Mouse (Mus musculus) forebrain, embryonic 11.5 days (tissue): ENCODE results near the gene Rcor1. TPM values are rescaled to one million over a fixed set of nuclear protein-coding genes. Genes with fewer than 3 reads are reported as not detected.

Experiments used
- ATAC-seq: fragments of 200-750 bp; cut with Nextera tagmentation; replicated peaks from 2 replicates; pipeline ENCODE4 v1.8.0; 2017; ENCODE audit warnings: moderate TSS enrichment; ENCODE audit not compliant: low FRiP score
- DNase-seq: peaks from one replicate; pipeline ENCODE4 v3.0.0-alpha.2; 2017; ENCODE audit warnings: low spot score
- H3K27ac ChIP-seq: fragments of 300-500 bp; sonication (generic); 2 replicates; pipeline ENCODE4 v1.5.1; 2014; ENCODE audit warnings: low read depth, low read length
- H3K27me3 ChIP-seq: fragments of 300-500 bp; sonication (generic); 2 replicates; pipeline ENCODE4 v1.6.1; 2014; ENCODE audit warnings: mild to moderate bottlenecking, low read length, mixed read lengths; ENCODE audit not compliant: control insufficient read depth, insufficient read depth
- H3K36me3 ChIP-seq: fragments of 300-500 bp; sonication (generic); 2 replicates; pipeline ENCODE4 v1.6.1; 2014; ENCODE audit warnings: mild to moderate bottlenecking, low read length, moderate library complexity, mixed read lengths; ENCODE audit not compliant: control insufficient read depth, insufficient read depth
- H3K4me1 ChIP-seq: fragments of 300-500 bp; sonication (generic); replicated peaks from 2 replicates; pipeline ENCODE4 v1.6.1; 2014; ENCODE audit warnings: low read length, mixed read lengths; ENCODE audit not compliant: control insufficient read depth, insufficient read depth
- H3K4me2 ChIP-seq: fragments of 300-500 bp; sonication (generic); 2 replicates; pipeline ENCODE4 v1.6.1; 2014; ENCODE audit warnings: low read depth, mild to moderate bottlenecking, low read length, moderate library complexity, mixed read lengths; ENCODE audit not compliant: severe bottlenecking
- H3K4me3 ChIP-seq: fragments of 300-500 bp; sonication (generic); 2 replicates; pipeline ENCODE4 v1.5.1; 2014; ENCODE audit warnings: low read depth, low read length
- H3K9ac ChIP-seq: fragments of 300-500 bp; sonication (generic); 2 replicates; pipeline ENCODE4 v1.6.1; 2014; ENCODE audit warnings: low read length
- H3K9me3 ChIP-seq: fragments of 300-500 bp; sonication (generic); 2 replicates; pipeline ENCODE4 v1.6.1; 2016; ENCODE audit warnings: low read length, mixed read lengths; ENCODE audit not compliant: control insufficient read depth
- WGBS: fragments of 180-500 bp; shearing (Covaris S2); extraction: QIAGEN DNeasy Blood & Tissue Kit; methylation state at CpG from one replicate; pipeline ENCODE4 v1.1.7; 2014; 5-methylcytosine and 5-hydroxymethylcytosine counted together
- polyA plus RNA-seq: library from polyadenylated mRNA; unstranded; fragments of >200 nt; fragmentation: Nextera tagmentation; extraction: Ambion mirVana; gene quantifications from 2 replicates; pipeline ENCODE4 v1.2.1, GENCODE M21; 2014

The Rcor1 gene
- polyA plus RNA-seq, 1 experiment from 2014 or later = 14.2 TPM

- Histone ChIP-seq H3K9ac (peak overlapping the region; percentile 44), H3K27me3 (no peaks in the 10 kb centered on the region), H3K36me3 (no peaks in the 10 kb centered on the region), H3K9me3 (no peaks in the 10 kb centered on the region), H3K27ac (peak overlapping the region; percentile 55), H3K4me3 (peak overlapping the region; percentile 10; the same call in 1 of the 2 replicates), H3K4me1 (peaks cover 14% of the 10 kb centered on the region; the same call in 1 of the 2 replicates), H3K4me2 (peak overlapping the region; percentile 36; the same call in 1 of the 2 replicates)
- ATAC-seq (peak; percentile 49), DNase-seq (peak; percentile 76)
- 11% methylated on average over 16 of the region's 16 CpGs for WGBS
These were observed 123.3 kb downstream of the Rcor1 start for GRCm38 (mm10) chr12:111162312-111163061.

- no peaks in the 10 kb centered on the region for H3K9me3 ChIP-seq
- WGBS = 3% methylated on average over 13 of the region's 13 CpGs
- H3K9ac ChIP-seq = peak overlapping the region; percentile 62
- H3K27me3 ChIP-seq = no peaks in the 10 kb centered on the region
- H3K4me3 ChIP-seq = peak overlapping the region; percentile 23; the same call in 1 of the 2 replicates
- peak overlapping the region; percentile 51 for H3K4me2 ChIP-seq
- peaks cover 20% of the 10 kb centered on the region; the same call in 1 of the 2 replicates for H3K4me1 ChIP-seq
- DNase-seq (peak; percentile 93), ATAC-seq (peak; percentile 89)
- H3K27ac ChIP-seq = peak overlapping the region; percentile 89
- H3K36me3 ChIP-seq = no peaks in the 10 kb centered on the region
These were observed 125.2 kb downstream of the Rcor1 start for GRCm38 (mm10) chr12:111164310-111164751.

- peak overlapping the region; percentile 69; the same call in 1 of the 2 replicates for H3K4me2 ChIP-seq
- peak; percentile 74 for DNase-seq
- ATAC-seq = peak; percentile 8; the same call in 1 of the 2 replicates
- peak overlapping the region; percentile 89 for H3K27ac ChIP-seq
- H3K4me3 ChIP-seq = no peak overlapping the region; the same call in 1 of the 2 replicates
- no peaks in the 10 kb centered on the region for H3K36me3 ChIP-seq
- WGBS = 68% methylated on average over 10 of the region's 10 CpGs
- peaks cover 20% of the 10 kb centered on the region; the same call in 1 of the 2 replicates for H3K4me1 ChIP-seq
- peak overlapping the region; percentile 8; the same call in 1 of the 2 replicates for H3K9ac ChIP-seq
- H3K9me3 ChIP-seq = no peaks in the 10 kb centered on the region
- H3K27me3 ChIP-seq = no peaks in the 10 kb centered on the region
These were observed 126.1 kb downstream of the Rcor1 start for GRCm38 (mm10) chr12:111165146-111165812.

Other genes starting within 250 kb of the Rcor1 start
- 12.5 and 14.1 TPM in 2 replicates for gene Mok, start 198.4 kb upstream of the Rcor1 start, polyA plus RNA-seq
- gene Zfp839, start 189.1 kb upstream of the Rcor1 start, polyA plus RNA-seq = 3.4 and 4.6 TPM in 2 replicates
- gene Cinp, start 150.2 kb upstream of the Rcor1 start, polyA plus RNA-seq = 92.7 and 96.0 TPM in 2 replicates
- gene Tecpr2, start 150.1 kb upstream of the Rcor1 start, polyA plus RNA-seq = 6.0 and 6.6 TPM in 2 replicates
- 16.9 and 18.9 TPM in 2 replicates for gene Ankrd9, start 60.3 kb upstream of the Rcor1 start, polyA plus RNA-seq
- 19.4 and 22.9 TPM in 2 replicates for gene Traf3, start 127.0 kb downstream of the Rcor1 start, polyA plus RNA-seq
- gene 4930595D18Rik, start 145.1 kb downstream of the Rcor1 start, polyA plus RNA-seq = not detected in 2 replicates
- 0.45 TPM in 1 of 2 replicates, not detected in the other for gene Amn, start 231.7 kb downstream of the Rcor1 start, polyA plus RNA-seq